Mouse (Mus musculus) MEL (cell line): ENCODE data around the gene BC017158.

Source experiments
- CTCF ChIP-seq, 3 experiments: IDR thresholded peaks in 2 of 3; conservative IDR thresholded peaks in 1 of 3; 2 replicates each; pipeline ENCODE4 v1.5.1; 2011 to 2012; ENCODE audit warnings: low read length in 3 of 3, low read depth in 2 of 3, mild to moderate bottlenecking in 2 of 3, improper control_type of control experiment in 1 of 3, inconsistent platforms in 1 of 3, mixed read lengths in 1 of 3, moderate library complexity in 1 of 3; ENCODE audit not compliant: control insufficient read depth in 1 of 3, insufficient read depth in 1 of 3, poor library complexity in 1 of 3, severe bottlenecking in 1 of 3
- POLR2A ChIP-seq, 2 experiments: IDR thresholded peaks; 2 replicates each; pipeline ENCODE4 v1.6.1; 2011 to 2012; ENCODE audit warnings: low read length in 2 of 2, mild to moderate bottlenecking in 2 of 2, control low read depth in 1 of 2, improper control_type of control experiment in 1 of 2, low read depth in 1 of 2, moderate library complexity in 1 of 2; ENCODE audit not compliant: control insufficient read depth in 1 of 2, insufficient read depth in 1 of 2, poor library complexity in 1 of 2

DNA sequence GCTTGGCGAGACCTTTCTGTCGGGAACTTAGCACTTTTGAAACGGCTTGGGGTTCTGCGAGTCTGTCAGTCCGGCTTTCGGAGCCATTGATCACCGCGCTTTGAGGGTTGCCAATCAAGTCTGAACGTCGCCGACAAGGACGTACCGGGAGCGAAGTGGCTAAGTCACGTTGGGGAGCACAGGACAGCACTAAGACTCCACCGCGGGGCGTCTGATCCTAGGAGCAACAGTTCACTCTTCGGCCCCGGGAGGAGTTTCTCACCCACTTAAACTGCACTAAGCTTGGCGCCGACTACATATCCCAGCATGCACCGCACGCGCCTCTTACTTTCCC is 60.4 kb downstream of the BC017158 start:
- TF ChIP-seq POLR2A (IDR thresholded peaks at IDR 0.05; ENCODE audit: control insufficient read depth in 1 of 2, insufficient read depth in 1 of 2, low read depth in 1 of 2, low read length in 2 of 2, poor library complexity in 1 of 2) (peak in 1 of 2 experiments; percentile 67; a peak in 2 of 4 replicates), CTCF (IDR thresholded peaks at IDR 0.05 in 2 of 3, conservative IDR thresholded peaks at IDR 0.05 in 1 of 3; ENCODE audit: control insufficient read depth in 1 of 3, insufficient read depth in 1 of 3, low read depth in 2 of 3, low read length in 3 of 3, poor library complexity in 1 of 3, severe bottlenecking in 1 of 3) (no peak)
